Mouse (Mus musculus) thymus, adult 2 months (tissue): ENCODE measurements around the gene Il15ra.

ENCODE experiments used
- CTCF ChIP-seq: fragments of 200-500 bp; IDR thresholded peaks from 2 replicates; pipeline ENCODE4 v1.5.1; 2012; ENCODE audit warnings: mild to moderate bottlenecking, control low read depth, low read length, moderate library complexity, borderline replicate concordance; ENCODE audit not compliant: control insufficient read depth, poor library complexity, insufficient read depth; ENCODE audit errors: extremely low read depth
- POLR2A ChIP-seq: fragments of 200-500 bp; IDR thresholded peaks from 2 replicates; pipeline ENCODE4 v1.6.1; 2012; ENCODE audit warnings: mild to moderate bottlenecking, low read length, control low read depth, moderate library complexity; ENCODE audit not compliant: control insufficient read depth, poor library complexity, insufficient read depth; ENCODE audit errors: extremely low read depth

DNA sequence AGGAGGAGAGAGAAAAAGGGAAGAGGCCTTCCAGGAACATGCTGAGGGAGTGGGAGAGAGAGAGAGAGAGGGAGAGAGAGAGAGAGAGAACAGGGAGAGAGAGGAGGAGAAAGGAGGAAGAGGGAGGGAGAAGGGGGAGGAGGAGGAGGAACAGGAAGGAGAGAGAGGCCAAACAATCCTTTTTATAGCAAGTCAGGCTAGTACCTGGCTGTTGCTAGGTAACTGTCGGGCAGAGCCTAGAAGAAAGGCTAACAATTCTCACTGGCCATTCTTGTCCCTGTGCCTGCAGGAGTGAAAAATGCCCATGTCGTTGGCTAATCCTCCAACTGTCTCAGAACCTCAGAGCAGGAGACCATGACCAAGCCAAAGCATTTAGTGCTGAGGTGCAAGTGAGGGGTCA lies 45.8 kb upstream of the Il15ra start:
- TF ChIP-seq CTCF: no peak
- no peak for TF ChIP-seq POLR2A
